Mouse (Mus musculus) embryonic facial prominence, embryonic 10.5 days (tissue): ENCODE measurements at regions not wholly inside any gene's neighbourhood (a gene's known extent, or its start where the extent isn't known, plus 50 kb on each side); places are given as distances from the start of the nearest gene placed in this dataset.

ENCODE experiments used
- DNase-seq: peaks from one replicate; pipeline ENCODE4 v3.0.0-alpha.2; 2017; ENCODE audit warnings: low spot score
- H3K27ac ChIP-seq: fragments of 300-500 bp; sonication (generic); replicated peaks from 2 replicates; pipeline ENCODE4 v1.5.1; 2016; ENCODE audit warnings: mild to moderate bottlenecking
- H3K27me3 ChIP-seq: fragments of 300-500 bp; sonication (generic); replicated peaks from 2 replicates; pipeline ENCODE4 v1.6.1; 2016; ENCODE audit warnings: low read depth, mild to moderate bottlenecking; ENCODE audit not compliant: poor library complexity, severe bottlenecking
- H3K36me3 ChIP-seq: fragments of 300-500 bp; sonication (generic); replicated peaks from 2 replicates; pipeline ENCODE4 v1.6.1; 2016; ENCODE audit warnings: mild to moderate bottlenecking, moderate library complexity
- H3K4me1 ChIP-seq: fragments of 300-500 bp; sonication (generic); 2 replicates; pipeline ENCODE4 v1.6.1; 2016
- H3K4me3 ChIP-seq: fragments of 300-500 bp; sonication (generic); 2 replicates; pipeline ENCODE4 v1.5.1; 2016; ENCODE audit warnings: mild to moderate bottlenecking, moderate library complexity
- H3K9me3 ChIP-seq: fragments of 300-500 bp; sonication (generic); 2 replicates; pipeline ENCODE4 v1.6.1; 2016; ENCODE audit warnings: mild to moderate bottlenecking
- whole genome bisulfite sequencing: fragments of 180-500 bp; shearing (Covaris S2); methylation state at CpG from one replicate; pipeline ENCODE4 v1.1.7; 2016; 5-methylcytosine and 5-hydroxymethylcytosine counted together

DNA sequence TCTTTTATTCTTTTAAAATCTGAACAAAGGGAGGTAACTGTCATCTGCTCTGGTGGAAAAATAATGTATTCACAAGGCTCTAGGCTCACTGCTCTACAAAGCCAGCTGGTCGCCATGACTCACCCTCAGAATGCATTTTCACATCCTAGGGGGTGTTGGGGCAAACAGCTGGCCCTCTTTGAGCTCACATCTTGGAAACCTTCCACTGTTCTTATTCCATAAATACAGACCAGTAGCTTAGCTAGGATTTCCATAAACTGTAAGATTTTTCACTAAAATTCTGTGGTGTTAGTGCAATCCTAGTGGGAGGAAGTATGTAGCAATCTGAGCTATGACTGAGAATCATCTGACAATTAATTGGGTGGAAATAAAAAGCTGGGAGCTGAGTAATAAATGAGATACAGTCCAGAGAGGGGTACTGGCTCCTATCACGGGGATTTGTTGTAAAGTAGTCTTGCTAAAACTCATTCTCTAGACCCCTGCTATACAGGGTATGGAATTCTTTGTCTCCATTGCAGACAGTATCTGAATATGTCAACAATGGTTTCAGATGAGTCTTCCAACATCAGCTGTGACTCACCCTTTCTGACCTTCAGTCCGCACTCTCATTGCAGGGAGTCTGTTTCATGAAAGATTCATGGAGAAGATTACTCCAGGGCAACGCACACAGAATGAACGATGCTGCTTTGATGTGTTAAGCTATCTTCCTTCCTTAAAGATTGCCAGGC lies 67.2 kb upstream of the Vav3 start:
- Histone ChIP-seq H3K4me3 (no peak overlapping the region), H3K36me3 (no peaks in the 10 kb centered on the region), H3K27ac (no peak overlapping the region), H3K27me3 (no peaks in the 10 kb centered on the region), H3K4me1 (no peaks in the 10 kb centered on the region), H3K9me3 (no peaks in the 10 kb centered on the region)
- 80% methylated on average over 5 of the region's 5 CpGs for WGBS
- no peak for DNase-seq

DNA sequence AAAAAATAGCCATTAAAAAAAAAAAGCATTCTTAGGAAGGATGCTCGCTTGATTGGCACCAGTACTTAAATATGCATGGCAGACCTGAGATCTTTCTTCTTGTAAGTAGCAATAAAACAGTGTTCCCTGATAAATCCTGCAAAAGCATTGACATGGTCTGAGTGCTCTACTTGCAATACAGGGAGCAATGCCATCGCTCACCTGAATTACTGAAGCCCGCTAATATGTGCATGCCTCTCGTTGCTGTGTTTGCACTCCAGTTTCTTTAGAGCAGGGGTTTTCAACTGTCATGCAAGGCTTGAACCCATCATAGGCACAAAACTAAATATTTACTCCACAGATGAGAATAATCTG lies 66.7 kb upstream of the Vav3 start:
- DNase-seq = no peak
- WGBS = 93% methylated on average over 4 of the region's 4 CpGs
- H3K4me3 ChIP-seq = no peak overlapping the region
- no peaks in the 10 kb centered on the region for H3K4me1 ChIP-seq
- H3K36me3 ChIP-seq = no peaks in the 10 kb centered on the region
- no peaks in the 10 kb centered on the region for H3K9me3 ChIP-seq
- H3K27ac ChIP-seq = no peak overlapping the region
- no peaks in the 10 kb centered on the region for H3K27me3 ChIP-seq

DNA sequence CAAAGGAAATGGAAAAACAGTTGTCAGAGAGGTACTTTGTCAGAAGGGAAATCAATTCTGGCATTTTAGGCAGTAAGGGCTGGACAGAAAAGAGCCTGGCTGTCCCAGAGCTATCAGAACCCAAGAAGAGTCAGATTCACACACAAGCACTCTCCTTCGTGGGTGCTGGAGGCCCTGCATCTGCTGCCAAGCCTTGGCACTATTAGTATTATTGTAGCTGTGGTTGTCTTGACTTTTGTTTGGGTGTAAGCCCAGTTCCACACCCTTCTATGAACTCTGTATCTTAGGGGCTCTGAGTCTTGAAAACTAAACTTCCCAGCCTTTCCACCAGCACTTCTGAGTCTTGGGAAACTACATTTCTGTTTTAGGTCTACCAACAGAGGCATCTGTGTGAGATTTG lies 61.4 kb upstream of the Vav3 start:
- no peak overlapping the region for H3K4me3 ChIP-seq
- WGBS = 64% methylated on average over 1 of the region's 1 CpGs
- H3K9me3 ChIP-seq = no peaks in the 10 kb centered on the region
- H3K4me1 ChIP-seq = no peaks in the 10 kb centered on the region
- DNase-seq = no peak
- H3K27me3 ChIP-seq = no peaks in the 10 kb centered on the region
- no peaks in the 10 kb centered on the region for H3K36me3 ChIP-seq
- no peak overlapping the region for H3K27ac ChIP-seq

DNA sequence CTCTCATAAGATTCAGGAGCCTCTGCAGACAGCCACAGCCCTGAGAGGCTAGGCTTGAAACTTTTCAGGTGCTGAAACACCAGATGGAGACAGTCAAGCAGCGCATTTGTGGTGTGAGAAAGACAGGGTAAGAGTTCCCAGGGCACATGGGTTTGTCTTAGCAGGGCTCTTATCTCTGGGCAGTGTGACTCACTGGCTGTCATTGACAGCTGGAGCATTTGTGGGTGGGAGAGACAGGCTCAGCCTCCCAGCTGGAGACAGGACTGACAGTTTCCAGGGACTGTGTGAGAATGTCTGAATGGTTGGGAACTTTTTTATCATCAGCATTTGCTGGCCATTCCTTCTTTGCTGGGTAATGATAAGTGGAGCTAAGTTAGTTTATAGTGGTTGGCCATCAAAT lies 53.9 kb upstream of the Vav3 start:
- Histone ChIP-seq H3K27ac (no peak overlapping the region), H3K9me3 (no peaks in the 10 kb centered on the region), H3K4me3 (no peak overlapping the region), H3K4me1 (no peaks in the 10 kb centered on the region), H3K36me3 (no peaks in the 10 kb centered on the region), H3K27me3 (no peaks in the 10 kb centered on the region)
- DNase-seq = no peak
- 78% methylated on average over 1 of the region's 1 CpGs for WGBS
